In the genomic region with DNA sequence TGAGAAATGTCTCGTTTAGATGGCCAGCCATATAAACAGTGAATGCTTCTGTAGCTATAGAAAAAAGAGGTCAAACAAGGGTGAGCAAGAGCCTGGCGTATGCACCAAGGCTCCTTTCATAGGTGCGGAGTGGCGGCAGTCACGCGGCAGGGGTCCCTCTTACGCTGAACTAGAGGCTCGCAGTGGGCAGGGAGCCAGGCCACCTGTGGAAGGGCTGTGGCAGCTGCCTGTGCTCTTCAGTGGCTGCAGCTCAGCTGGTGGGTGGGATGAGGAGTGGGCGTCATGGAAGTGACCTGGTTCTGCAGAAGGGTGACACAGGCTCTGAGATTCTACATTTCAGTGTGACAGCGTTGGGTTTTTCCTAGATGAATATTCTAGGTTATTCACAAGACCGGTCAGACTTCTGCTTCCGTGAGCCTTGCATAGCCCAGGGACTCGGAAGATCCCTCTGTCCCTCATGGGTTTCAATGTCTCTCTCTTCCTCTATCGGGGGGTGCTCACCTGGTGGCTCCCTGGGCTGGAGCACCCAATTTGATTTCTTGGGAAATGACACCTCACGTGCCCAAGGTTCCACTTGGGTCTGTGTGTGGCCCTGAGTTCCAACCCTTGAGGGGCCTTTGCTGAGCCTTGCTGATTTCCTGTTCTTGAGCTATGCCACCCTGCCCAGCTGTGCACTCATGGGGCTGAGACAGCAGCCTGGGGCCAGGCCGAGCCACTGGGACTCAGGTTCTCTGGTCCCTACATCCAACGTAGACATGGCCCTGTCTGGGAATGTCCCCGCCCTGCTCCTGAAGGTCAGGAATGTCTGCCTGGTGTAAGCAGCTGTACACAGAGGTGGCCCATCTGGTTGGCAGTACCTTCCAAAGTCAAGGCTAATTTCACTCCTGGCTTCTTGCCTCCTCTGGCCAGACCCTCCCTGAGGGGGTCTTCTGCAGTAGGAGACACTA, we compare ENCODE assay signal across 11 mouse cellular contexts. TPM values are rescaled to one million over a fixed set of nuclear protein-coding genes. Genes with fewer than 3 reads are reported as not detected.
DNase-seq lines count a peak whose midpoint lies in the region; ATAC-seq lines count a peak whose summit lies in the region.
"Had no signal": no experiment of that assay in that cellular context is flagged by ENCODE, and none has a peak within 500 bp of the region (broad histone marks: within the 10 kb centered on the region; RNA-seq: fewer than 3 reads in every experiment).

No protein-coding gene starts in this region.

- peaks cover 5% of the 10 kb centered on the region; the same call in 1 of the 2 replicates for H3K36me3 ChIP-seq in heart, embryonic 10.5 days
- no peaks in the 10 kb centered on the region for H3K36me3 ChIP-seq in lung, embryonic 15.5 days
- no peaks in the 10 kb centered on the region for H3K36me3 ChIP-seq in limb, embryonic 12.5 days

- H3K4me1 ChIP-seq in heart, embryonic 10.5 days = peaks cover 56% of the 10 kb centered on the region
- peaks cover 51% of the 10 kb centered on the region for H3K4me1 ChIP-seq in lung, embryonic 15.5 days
- H3K4me1 ChIP-seq in limb, embryonic 12.5 days (replicated peaks) = peaks cover 37% of the 10 kb centered on the region

- no peaks in the 10 kb centered on the region for H3K9me3 ChIP-seq in heart, embryonic 10.5 days
- H3K9me3 ChIP-seq in lung, embryonic 15.5 days = no peaks in the 10 kb centered on the region
- H3K9me3 ChIP-seq in limb, embryonic 12.5 days = no peaks in the 10 kb centered on the region

- H3K9ac ChIP-seq in lung, embryonic 15.5 days = no peak overlapping the region
- H3K9ac ChIP-seq in limb, embryonic 12.5 days (replicated peaks) = no peak overlapping the region; the same call in 1 of the 2 replicates

- H3K4me3 ChIP-seq in heart, embryonic 10.5 days = no peak overlapping the region
- no peak overlapping the region for H3K4me3 ChIP-seq in lung, embryonic 15.5 days
- no peak overlapping the region for H3K4me3 ChIP-seq in limb, embryonic 12.5 days (replicated peaks)

- peak overlapping the region; percentile 23; the same call in 1 of the 2 replicates for H3K27ac ChIP-seq in heart, embryonic 10.5 days
- peak overlapping the region; percentile 26; the same call in 1 of the 2 replicates for H3K27ac ChIP-seq in lung, embryonic 15.5 days
- H3K27ac ChIP-seq in limb, embryonic 12.5 days = peak overlapping the region; percentile 46; the same call in 1 of the 2 replicates

- no peak overlapping the region for H3K4me2 ChIP-seq in lung, embryonic 15.5 days
- no peak overlapping the region for H3K4me2 ChIP-seq in limb, embryonic 12.5 days

- no peaks in the 10 kb centered on the region; the same call in 1 of the 2 replicates for H3K27me3 ChIP-seq in heart, embryonic 10.5 days (ENCODE audit: insufficient read depth, poor library complexity, severe bottlenecking)
- H3K27me3 ChIP-seq in lung, embryonic 15.5 days = no peaks in the 10 kb centered on the region
- H3K27me3 ChIP-seq in limb, embryonic 12.5 days = no peaks in the 10 kb centered on the region

- 67% methylated on average over 18 of the region's 18 CpGs for WGBS in heart, embryonic 10.5 days
- 45% methylated on average over 18 of the region's 18 CpGs for WGBS in lung, embryonic 15.5 days
- WGBS in limb, embryonic 12.5 days = 58% methylated on average over 18 of the region's 18 CpGs

- ATAC-seq in lung, embryonic 15.5 days (ENCODE audit: borderline replicate concordance, extremely low read depth, low FRiP score, low TSS enrichment) = 0 out of 2 replicates have a peak, but pooled peaks have one; percentile 21
- ATAC-seq in limb, embryonic 12.5 days (ENCODE audit: insufficient number of reproducible peaks, insufficient read depth, low FRiP score, low TSS enrichment, low read depth) = 0 out of 2 replicates have a peak, but pooled peaks have one; percentile 28
- no peak for ATAC-seq in granulocyte monocyte progenitor cell, adult 5-6 weeks (replicated peaks; ENCODE audit: poor library complexity, severe bottlenecking)

- no peak for DNase-seq in heart, embryonic 10.5 days (ENCODE audit: low spot score)
- no peak for DNase-seq in heart, adult 8-10 months (ENCODE audit: low spot score)
- DNase-seq in lung, postnatal 25 days (ENCODE audit: low spot score) = no peak
- peak; percentile 58 for DNase-seq in ES-CJ7 (ENCODE audit: low read depth, low spot score)
- DNase-seq in gastrocnemius, adult 18-20 months (ENCODE audit: low spot score) = no peak
- DNase-seq: gastrocnemius, postnatal 14 days; heart, postnatal 10 days; thymus, postnatal 25 days had no signal

RNA-seq across cellular contexts. Expression of a gene that starts 55.0 kb away (rescaled TPM):
- polyA plus RNA-seq in heart, embryonic 10.5 days (2016; fragmentation: Nextera tagmentation; extraction: Ambion mirVana) = 148 and 164 TPM in 2 replicates
- 10 to 100 TPM; 26.5 to 38.8 (median 31.0) TPM for total RNA-seq in heart, adult 8-10 months (2022)
- 141 and 145 TPM in 2 replicates for polyA plus RNA-seq in lung, embryonic 15.5 days (2015; fragmentation: Nextera tagmentation; extraction: Ambion mirVana)
- 230 and 234 TPM in 2 replicates for polyA plus RNA-seq in limb, embryonic 12.5 days (2016; fragmentation: Nextera tagmentation; extraction: Ambion mirVana)
- total RNA-seq in granulocyte monocyte progenitor cell, adult 5-6 weeks (2014; fragmentation: Nextera tagmentation) = 139 and 145 TPM in 2 replicates
- total RNA-seq in granulocyte monocyte progenitor cell, adult 5-6 weeks (2017) = 124 and 141 TPM in 2 replicates
- 10 to 100 TPM in 1 of 2 experiments, 1 to 10 TPM in 1; 8.0 to 16.1 TPM for total RNA-seq in gastrocnemius, adult 18-20 months (2021)
